ENCODE assay signal across 18 mouse cellular contexts in the genomic region with DNA sequence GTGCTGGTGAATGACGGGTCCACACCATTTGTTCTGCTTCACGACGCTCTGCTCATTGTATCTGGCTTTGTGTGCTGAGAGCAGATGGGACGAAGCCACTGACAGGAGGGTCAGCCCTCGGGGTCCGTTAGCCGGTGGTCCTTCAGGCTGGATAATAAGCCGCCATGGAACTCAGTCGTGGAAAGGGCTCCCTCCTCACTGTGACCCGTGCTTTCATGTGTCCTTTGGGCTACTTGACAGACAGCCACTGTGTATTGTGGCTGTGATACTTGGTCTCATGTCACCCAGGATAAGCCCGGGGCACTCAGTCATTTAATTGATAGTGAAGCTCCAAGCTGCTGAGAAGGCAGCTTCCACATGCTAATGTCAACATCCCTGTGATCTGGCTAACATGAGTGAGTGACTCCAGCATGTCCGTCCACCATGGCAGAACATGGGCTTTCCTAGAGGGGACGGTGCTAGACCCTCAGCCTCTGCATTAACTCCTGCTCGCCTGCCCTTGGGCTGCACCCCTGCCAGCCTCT. TPM values are rescaled to one million over a fixed set of nuclear protein-coding genes. Genes with fewer than 3 reads are reported as not detected.
DNase-seq lines count a peak whose midpoint lies in the region; ATAC-seq lines count a peak whose summit lies in the region.
"Had no signal": no experiment of that assay in that cellular context is flagged by ENCODE, and none has a peak within 500 bp of the region (broad histone marks: within the 10 kb centered on the region; RNA-seq: fewer than 3 reads in every experiment).

No protein-coding gene starts in this region.

- H3K27me3 ChIP-seq in hindbrain, embryonic 16.5 days (replicated peaks; ENCODE audit: control insufficient read depth, insufficient read depth, low read length): peaks cover 10% of the 10 kb centered on the region
- H3K27me3 ChIP-seq in neural tube, embryonic 11.5 days (ENCODE audit: control insufficient read depth, insufficient read depth, low read length): 0 out of 2 replicates have a peak, but pooled peaks cover 2% of the 10 kb centered on the region
- H3K27me3 ChIP-seq: Patski had no signal

- no peak overlapping the region for H3K4me3 ChIP-seq in hindbrain, embryonic 16.5 days (ENCODE audit: low read length)
- no peak overlapping the region for H3K4me3 ChIP-seq in neural tube, embryonic 11.5 days (ENCODE audit: low read depth, low read length)

- H3K36me3 ChIP-seq in hindbrain, embryonic 16.5 days (ENCODE audit: control insufficient read depth, insufficient read depth, low read length): no peaks in the 10 kb centered on the region
- no peaks in the 10 kb centered on the region for H3K36me3 ChIP-seq in neural tube, embryonic 11.5 days (ENCODE audit: control insufficient read depth, insufficient read depth, low read length)

- peak; percentile 73 for DNase-seq in embryo, embryonic 10 days (ENCODE audit: low spot score)
- DNase-seq in embryo, embryonic 9.5 days (ENCODE audit: extremely low spot score): peak; percentile 45
- DNase-seq in neural tube, embryonic 11.5 days (ENCODE audit: low spot score): peak; percentile 62
- DNase-seq in urinary bladder, postnatal 4 days (ENCODE audit: low spot score in 2 of 2): no peak
- DNase-seq in adrenal gland, postnatal 36 days: no peak
- DNase-seq: thymus, postnatal 4 days had no signal

- no peak overlapping the region for H3K4me2 ChIP-seq in hindbrain, embryonic 16.5 days (ENCODE audit: low read length)
- H3K4me2 ChIP-seq in neural tube, embryonic 11.5 days (ENCODE audit: low read depth): no peak overlapping the region

- peaks cover 3% of the 10 kb centered on the region; the same call in 1 of the 2 replicates for H3K4me1 ChIP-seq in hindbrain, embryonic 16.5 days (ENCODE audit: control insufficient read depth, insufficient read depth, low read depth, low read length)
- no peaks in the 10 kb centered on the region for H3K4me1 ChIP-seq in neural tube, embryonic 11.5 days (ENCODE audit: control insufficient read depth, insufficient read depth, low read length)

- peak; percentile 76 for ATAC-seq in hindbrain, embryonic 16.5 days
- peak; percentile 48; the same call in 1 of the 2 replicates for ATAC-seq in neural tube, embryonic 11.5 days (ENCODE audit: insufficient read depth, low FRiP score, low TSS enrichment)
- no peak for ATAC-seq in megakaryocyte-erythroid progenitor cell, adult 5-6 weeks (replicated peaks; ENCODE audit: low FRiP score, low TSS enrichment, poor library complexity, severe bottlenecking)
- ATAC-seq: intestine, postnatal 0 days; Patski had no signal

- no peaks in the 10 kb centered on the region for H3K9me3 ChIP-seq in hindbrain, embryonic 16.5 days (ENCODE audit: control insufficient read depth, low read length)
- no peaks in the 10 kb centered on the region for H3K9me3 ChIP-seq in neural tube, embryonic 11.5 days (ENCODE audit: control insufficient read depth, low read length)

- no peak overlapping the region for H3K27ac ChIP-seq in hindbrain, embryonic 16.5 days (ENCODE audit: low read depth, low read length)
- H3K27ac ChIP-seq in neural tube, embryonic 11.5 days (ENCODE audit: low read depth, low read length): no peak overlapping the region

- H3K9ac ChIP-seq in hindbrain, embryonic 16.5 days (ENCODE audit: low read depth, low read length): no peak overlapping the region
- no peak overlapping the region for H3K9ac ChIP-seq in neural tube, embryonic 11.5 days (ENCODE audit: low read length)

- 20% methylated on average over 14 of the region's 14 CpGs for WGBS in hindbrain, embryonic 16.5 days
- WGBS in neural tube, embryonic 11.5 days: 26% methylated on average over 14 of the region's 14 CpGs

RNA-seq across cellular contexts. Expression of a gene that starts 10.3 kb away (rescaled TPM):
- 0.08 TPM in 1 of 2 replicates, not detected in the other for polyA plus RNA-seq in hindbrain, embryonic 16.5 days (2015; fragmentation: Nextera tagmentation; extraction: Ambion mirVana)
- polyA plus RNA-seq in neural tube, embryonic 11.5 days (2014; fragmentation: Nextera tagmentation; extraction: Ambion mirVana): not detected in 2 replicates
- not detected in 2 replicates for total RNA-seq in megakaryocyte-erythroid progenitor cell, adult 5-6 weeks (2014; fragmentation: Nextera tagmentation)
- not detected in 2 replicates for total RNA-seq in megakaryocyte-erythroid progenitor cell, adult 5-6 weeks (2017)
- not detected for total RNA-seq in adrenal gland, postnatal 36 days (2021)
- total RNA-seq: adrenal gland, adult 18-20 months; CH12.LX; granulocyte monocyte progenitor cell, adult 5-6 weeks; megakaryocyte progenitor cell, adult 5-6 weeks had no signal
- polyA plus RNA-seq: heart, postnatal 0 days; intestine, postnatal 0 days; limb, embryonic 11.5 days; liver, embryonic 16.5 days; Patski; stomach, embryonic 14.5 days had no signal

Comparison
In these comparisons a context has a peak if more than half of its experiments do, and no peak if none do; other contexts are left out.
1. DNase-seq: peak in embryo, embryonic 10 days (single experiment), embryo, embryonic 9.5 days (single experiment) and neural tube, embryonic 11.5 days (single experiment); none in urinary bladder, postnatal 4 days (0 of 2) and adrenal gland, postnatal 36 days (0 of 2).